Mouse (Mus musculus) right cerebral cortex, adult 2 months (tissue): ENCODE measurements around the gene Gbgt1.
A peak's percentile ranks its signal among the peaks of the same experiment; 100 is the strongest.
"Not testable (repeated sequence)": the region's sequence is repeated elsewhere in the genome, so short reads cannot be mapped to it uniquely, and the experiment has no call there.

Experiments used
- DNase-seq, 2 experiments: peaks; one replicate each; pipeline ENCODE4 v3.0.0; 2021 to 2022; ENCODE audit warnings: low spot score in 2 of 2

The Gbgt1 gene

DNA sequence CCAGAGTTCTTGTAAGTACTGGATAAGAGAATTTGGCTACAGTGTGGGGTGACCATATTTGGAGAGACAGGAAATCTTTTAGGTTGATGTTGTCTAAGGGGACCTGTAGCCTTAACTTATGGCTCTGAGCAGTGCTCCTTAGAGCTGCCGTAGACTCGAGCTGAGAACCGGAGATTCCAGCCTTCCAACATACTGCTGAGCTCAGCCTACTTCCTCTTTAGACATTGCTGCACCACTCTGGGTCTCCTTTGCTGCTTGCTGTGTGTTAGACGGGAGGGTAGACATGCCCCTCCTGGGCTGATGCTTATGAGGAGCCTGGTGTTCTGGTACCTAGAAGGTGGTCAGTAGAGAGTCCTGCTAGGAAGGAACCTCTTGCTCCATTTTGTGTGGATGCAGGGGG is 1.7 kb downstream of the Gbgt1 start:
- no peak for DNase-seq

DNA sequence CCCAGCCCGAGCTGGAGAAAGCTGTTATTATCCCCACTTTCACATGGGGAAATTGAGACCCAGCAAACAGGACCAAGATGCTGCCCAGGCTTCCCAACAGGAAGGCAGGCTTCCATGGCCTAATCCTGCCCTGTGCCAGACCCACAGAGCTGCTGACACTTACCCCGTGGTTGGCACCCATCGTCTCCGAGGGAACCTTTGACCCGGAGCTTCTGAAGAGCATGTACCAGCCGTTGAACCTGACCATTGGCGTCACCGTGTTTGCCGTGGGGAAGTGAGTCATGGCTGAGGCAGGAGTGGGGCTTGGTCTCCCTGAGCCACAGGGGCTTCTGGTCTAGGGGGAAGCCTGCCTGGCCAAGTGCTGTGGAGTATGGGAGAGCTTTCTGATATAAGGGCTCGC is 6.3 kb downstream of the Gbgt1 start:
- no peak for DNase-seq

DNA sequence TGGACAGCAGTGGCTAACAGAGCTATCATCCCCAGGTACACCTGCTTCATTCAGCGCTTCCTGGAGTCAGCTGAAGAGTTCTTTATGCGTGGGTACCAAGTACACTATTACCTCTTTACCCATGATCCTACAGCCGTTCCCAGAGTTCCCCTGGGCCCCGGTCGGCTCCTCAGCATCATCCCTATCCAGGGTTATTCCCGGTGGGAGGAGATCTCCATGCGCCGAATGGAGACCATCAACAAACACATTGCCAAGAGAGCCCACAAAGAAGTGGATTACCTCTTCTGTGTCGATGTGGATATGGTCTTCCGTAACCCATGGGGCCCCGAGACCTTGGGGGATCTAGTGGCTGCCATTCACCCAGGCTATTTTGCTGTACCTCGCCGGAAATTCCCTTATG is 8.0 kb downstream of the Gbgt1 start:
- DNase-seq, result no peak

DNA sequence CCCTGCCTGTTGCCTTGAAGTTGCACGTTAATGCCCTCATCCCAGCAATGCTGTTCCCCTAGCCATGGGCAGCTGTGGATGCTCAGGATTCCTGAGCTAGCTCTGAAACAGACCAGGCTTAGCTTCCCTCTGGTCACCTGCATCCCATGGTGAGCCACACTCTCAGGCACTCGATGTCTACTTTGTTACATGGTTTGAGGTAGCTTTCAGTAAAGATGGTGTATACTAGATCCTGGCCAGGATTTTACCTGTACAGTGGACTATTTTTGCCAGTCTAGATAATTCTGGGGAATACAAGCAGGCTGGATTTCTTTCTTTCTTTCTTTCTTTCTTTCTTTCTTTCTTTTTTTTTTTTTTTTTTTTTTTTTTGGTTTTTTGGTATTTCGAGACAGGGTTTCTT is 9.1 kb downstream of the Gbgt1 start, which contains the start of gene Gm10134:
Gene Gm10134, plus strand, starts transcription at position 301 of the 400 bp plus-strand sequence.
- DNase-seq, result no peak

DNA sequence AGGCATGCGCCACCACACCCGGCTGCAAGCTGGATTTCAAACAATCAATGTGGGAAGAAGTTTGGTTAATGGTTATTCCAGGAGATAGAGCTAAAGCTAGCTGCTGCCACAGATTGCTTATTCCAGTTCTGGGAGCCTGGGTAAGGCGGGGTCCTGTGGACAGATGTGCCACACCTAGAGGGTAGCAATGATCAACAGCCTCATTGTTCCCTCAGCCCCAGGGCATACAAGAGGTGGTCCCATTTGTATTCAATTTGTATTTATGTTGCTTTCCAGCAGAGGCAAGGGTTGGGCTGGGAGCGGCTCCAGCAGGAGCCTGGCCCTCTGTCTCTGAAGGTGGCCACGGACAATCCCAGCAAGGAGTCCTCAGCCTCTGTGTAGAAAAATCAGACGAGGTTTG is 9.6 kb downstream of the Gbgt1 start:
- DNase-seq, result no peak

DNA sequence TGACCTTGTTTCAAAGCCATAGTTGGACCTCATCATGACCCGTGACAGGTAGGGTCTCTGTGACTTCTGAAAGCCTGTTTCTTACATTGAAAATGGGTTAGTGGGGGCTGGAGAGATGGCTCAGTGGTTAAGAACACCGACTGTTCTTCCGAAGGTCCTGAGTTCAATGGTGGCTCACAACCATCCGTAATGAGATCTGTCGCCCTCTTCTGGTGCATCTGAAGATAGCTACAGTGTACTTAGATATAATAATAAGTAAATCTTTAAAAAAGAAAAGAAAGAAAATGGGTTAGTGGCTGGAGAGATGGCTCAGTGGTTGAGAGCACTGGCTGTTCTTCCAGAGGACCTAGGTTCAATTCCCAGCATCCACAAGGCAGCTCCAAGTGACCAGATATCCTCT is 14.9 kb downstream of the Gbgt1 start:
- DNase-seq, result not testable (repeated sequence)

DNA sequence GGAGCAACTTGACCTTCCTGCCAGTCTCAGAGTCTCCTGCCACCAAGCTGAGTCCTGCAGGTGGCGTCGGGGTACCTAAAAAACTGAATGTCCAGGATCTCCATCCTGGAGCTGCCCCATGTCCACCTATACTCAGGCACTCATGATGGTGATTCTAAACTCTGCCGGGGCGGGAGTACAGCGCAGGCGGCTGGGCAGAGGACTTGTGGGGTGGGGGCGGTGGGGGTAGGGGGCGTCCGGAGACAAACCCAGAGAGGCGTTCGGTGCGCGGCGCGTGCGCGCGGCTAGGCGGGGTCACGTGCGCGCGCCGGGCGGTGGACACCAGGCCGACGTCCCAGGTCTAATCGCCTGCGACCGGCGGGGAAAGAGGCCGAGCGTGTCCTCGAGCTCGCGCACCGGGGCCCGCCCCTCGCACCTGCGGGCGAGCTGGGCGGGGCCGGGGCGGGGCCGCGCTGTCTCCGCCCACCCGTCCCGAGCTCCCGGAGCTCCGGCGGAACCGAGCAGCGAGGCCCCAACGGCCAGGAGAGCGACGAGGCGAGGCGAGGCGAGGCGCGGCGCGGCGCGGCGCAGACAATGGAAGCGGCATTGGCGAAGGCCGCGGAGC is 16.2 kb downstream of the Gbgt1 start, which contains the start of gene Ralgds:
Gene Ralgds, plus strand, starts transcription at position 328 of the 604 bp plus-strand sequence.
- peak in 1 of 2 experiments; percentile 37 for DNase-seq

DNA sequence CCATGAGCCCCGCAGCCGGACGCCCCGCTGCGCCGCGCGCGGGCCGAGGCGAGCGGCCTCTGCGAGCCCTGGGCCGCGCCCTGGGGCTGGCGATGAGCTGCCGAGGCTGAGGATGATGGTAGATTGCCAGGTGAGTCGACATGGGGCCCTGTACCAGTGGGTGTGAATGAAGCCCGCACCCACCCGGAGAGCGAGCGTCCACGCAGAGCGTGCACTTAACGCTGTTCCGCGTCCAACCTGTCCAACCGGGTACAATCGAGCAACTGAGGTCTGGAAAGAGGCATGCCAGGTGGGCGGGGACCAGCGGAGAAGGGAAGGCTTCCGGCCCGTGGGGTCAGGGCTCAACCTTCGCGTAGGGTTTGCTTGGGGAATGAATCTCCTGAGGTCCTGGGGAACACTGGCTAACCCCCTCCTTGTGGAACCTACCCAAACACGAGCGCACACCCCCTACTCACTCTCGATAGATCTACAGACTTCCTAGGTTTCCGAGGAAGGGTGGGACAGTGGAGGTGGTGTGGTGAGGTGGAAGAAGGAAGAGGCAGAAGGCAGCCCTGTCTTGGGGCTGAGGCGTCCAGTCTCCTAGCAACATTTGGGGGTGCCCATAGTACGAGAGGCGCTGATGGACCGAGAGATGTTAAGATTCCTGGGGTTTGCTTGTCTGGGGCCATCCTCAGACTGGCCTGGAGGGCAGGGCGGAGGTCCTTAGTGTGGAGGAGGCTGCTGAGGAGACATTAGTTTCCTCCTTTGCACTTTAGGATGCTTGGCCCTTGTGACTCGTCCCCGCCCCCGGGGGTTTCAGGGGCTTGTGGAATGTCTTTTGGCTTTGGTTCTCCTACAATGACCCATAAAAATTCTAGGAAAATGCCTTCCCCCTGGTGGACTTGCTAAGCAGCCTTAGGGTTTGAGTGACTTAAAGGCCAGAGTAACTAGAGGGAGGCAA is 17.0 kb downstream of the Gbgt1 start:
- DNase-seq, result peak; percentile 43 to 44

DNA sequence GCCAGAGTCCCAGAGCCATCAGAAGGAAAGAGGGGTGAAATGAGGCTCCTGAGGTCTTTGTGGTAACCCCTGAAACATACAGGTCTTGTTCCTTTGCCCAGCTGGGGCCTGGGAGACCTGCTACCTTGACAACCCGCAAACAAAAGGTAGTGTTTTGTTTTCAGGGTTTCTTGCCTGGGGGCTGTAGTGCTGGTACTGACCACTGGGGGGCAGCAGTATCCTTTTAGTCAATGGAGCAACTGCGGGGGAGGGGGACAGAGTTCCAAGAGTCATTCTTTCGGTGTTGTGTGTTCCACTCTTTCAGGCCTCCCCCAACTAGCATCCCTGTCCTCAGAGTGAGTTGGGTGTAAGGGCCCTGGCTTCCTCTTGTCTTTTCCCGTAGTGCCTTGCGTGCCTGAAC is 17.8 kb downstream of the Gbgt1 start:
- peak; percentile 92 for DNase-seq

DNA sequence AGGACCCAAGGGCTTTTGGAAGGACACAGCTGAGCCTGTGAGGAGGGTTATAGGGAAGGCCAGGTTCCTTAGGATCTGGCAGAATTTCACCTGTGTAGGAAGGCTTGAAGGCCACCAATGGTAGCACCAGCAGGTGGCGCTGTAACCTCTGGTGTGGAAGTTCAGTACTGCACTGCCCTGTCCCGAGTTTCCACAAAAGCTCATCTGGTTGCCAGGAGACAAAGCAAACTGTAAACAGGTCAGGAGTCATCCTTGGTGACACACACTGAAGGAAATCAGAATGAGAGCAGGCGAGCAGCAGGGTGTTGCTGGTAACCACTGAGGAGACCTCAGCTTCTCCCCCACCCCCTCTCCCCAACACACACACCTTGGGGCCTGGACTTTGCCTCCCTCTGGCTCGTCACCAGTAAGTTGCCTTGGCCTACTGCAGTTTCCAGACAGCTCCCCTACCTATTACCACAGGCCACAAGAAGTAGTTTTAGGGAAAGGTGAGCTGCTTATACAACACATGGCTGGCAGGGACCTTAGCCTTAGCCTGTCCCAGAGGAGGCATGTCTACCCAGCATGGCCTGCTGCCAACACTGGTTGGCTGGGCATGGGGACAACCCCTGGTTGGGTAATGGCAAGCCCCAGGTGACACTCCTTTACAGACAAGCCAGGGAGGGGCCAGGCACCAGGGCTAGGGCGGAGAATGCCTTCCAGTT is 20.7 kb downstream of the Gbgt1 start:
- DNase-seq, result peak; percentile 68 to 69

DNA sequence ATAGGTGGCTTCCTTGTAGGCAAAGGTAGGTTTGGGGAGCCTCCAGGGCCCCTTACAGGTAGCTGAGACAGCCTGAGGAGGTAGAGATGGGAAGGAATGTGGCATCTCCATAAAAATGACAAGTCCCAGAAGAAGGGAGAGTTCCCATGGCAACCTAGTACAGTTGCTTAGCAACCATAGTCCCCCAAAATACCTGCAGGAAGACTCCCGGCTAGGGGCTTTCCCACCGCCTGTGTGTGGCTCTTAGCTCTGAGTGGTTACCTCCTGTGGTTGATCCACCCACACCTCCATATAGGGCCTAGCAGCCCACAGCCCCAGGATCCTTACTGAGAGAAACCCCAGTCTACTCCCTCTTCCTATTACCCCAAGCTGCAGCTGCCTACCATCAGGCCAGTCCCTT is 21.5 kb downstream of the Gbgt1 start:
- peak; percentile 78 to 83 for DNase-seq

DNA sequence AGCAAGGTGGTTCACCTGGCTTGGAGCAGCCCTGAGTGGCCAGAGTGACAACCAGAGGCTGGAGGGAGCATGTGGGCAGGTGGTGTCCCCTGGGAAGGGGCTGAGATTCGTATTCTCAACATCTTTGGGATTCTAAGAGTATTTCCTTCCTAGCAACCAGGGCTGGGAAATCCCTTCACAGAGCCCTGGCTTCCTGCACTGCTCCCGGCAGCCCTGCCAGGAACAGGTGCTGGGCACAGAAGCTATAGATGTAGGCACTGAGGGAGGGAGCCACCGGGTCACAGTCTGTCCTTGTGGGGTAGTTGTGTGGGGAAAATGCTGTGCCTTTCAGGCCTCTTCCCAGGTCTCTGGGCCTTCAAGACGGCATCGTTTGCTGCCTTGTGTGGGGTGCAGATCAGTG is 23.9 kb downstream of the Gbgt1 start:
- no peak for DNase-seq

DNA sequence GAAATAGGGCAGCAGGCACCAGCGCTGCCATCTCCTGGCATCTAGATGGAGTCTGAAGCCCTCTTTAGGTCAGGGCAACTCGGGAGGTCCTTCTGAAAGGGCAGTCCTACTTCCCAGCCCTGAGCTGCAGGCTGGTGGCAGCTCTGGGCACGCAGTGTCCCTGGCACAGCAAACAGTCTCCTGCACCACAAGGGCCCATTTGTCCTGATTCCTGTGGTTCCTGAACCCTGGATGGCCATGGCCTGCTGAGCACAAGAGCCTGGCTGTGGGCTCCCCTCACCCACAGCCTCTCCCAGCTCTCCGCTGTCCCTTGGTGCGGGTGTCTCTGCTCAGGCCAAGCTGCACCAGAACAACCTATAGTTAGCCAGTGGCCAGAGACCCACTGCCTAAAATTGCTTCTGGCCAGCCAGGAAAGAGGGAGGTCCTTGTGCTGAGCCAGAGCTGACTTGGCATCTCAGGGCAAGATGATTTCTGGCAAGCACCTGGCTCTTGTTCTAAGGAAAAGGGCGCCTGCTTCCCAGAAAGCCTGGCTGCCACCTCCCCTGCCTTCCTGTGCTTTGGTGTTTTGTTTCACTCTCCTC is 25.0 kb downstream of the Gbgt1 start:
- peak in 1 of 2 experiments; percentile 68 for DNase-seq

DNA sequence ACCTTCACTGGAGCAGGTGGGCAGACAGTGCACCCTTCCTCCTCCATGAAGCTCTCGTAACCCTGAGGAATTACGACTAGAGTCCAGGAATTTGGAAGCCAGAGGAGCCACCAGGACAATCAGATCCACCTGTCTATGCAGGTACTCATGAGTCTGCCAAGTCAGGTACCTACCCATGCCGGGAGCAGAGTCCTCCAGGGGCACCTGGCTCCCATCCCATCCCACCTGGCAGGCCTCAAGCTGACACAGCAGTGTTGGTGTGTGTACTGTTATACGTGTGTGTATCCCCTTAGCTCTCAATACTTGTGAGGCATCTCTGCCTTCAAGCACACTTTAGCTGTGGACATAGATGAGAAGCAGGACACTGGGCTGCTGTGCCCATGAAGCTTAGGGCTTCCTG is 25.5 kb downstream of the Gbgt1 start:
- no peak for DNase-seq

DNA sequence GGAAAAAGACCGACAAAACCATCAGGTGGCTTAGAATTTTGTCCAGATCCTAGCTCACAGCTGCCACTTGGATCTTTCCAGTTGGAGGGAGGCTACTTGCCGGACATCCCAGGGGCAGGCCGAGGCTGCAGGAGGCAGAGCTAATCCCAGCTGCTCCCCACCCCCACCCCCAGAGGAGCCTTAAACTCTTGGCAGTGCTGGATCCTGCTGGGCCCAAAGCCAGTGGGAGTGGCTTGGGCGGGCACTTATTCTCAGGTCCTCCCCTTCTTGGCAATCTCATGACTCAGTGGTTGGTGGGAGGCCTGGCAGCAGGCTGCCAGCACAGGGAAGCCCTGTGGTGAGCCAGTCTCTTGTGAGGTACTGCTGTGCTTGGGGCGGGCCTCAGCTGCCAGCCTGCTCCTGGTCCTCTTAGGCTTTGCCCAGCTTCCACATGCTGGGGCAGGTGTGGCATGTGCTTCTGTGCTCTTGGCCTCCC is 27.0 kb downstream of the Gbgt1 start:
- DNase-seq, result peak; percentile 87 to 93

DNA sequence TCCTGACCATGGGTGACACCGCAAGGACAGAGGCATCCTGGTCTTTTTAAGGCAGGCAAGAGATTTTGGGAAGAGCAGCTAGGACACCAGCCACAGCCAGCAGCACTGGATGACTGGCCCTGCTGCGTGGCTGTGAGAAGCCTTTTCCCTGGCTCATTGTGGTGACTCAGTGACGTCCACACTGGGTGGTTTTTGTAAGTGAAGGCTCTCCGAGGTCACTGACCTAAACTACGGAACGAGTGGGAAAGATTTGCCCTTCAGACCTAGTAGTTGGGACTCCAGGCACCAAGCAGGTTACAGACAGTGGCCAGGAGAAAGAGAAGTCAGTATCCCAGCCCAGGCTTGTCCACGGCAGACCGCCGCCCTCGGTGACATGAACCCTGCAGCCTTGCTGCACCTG is 27.7 kb downstream of the Gbgt1 start:
- no peak for DNase-seq

DNA sequence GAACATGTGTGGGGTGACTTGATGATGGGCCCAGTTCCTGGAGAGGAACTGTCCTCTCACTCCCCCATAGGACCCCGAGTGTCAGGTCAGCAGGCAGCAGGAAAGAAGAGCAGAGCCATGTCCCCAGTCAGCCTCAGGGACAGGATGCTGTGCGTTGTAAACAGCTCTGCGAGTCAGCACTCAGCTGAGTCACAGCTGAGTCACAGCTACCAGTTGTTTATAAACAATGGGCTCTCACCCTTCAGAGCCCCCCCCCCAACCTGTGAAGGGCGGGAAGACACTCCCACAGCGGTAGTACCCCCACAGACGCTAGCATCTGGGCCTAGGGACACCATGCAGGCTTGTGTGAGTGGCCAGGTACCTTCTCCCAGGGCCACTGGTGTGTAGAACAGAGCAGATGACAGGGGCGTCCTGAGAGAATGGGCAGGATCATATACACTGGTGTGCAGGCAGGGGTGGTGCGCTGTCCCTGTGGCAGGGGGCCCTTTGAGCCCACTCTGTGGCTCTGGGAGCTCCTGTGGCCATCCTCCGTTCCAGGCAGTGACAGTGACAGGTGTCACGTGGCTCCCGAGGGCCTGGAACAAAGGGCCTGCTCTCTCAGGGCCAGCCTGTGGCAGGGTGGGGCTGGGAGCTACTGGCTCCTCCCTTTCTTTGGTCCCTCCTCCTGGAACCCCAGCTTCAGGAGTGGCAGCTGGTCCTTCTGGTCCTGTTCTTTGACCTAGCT is 28.7 kb downstream of the Gbgt1 start:
- peak in 1 of 2 experiments; percentile 44 for DNase-seq

DNA sequence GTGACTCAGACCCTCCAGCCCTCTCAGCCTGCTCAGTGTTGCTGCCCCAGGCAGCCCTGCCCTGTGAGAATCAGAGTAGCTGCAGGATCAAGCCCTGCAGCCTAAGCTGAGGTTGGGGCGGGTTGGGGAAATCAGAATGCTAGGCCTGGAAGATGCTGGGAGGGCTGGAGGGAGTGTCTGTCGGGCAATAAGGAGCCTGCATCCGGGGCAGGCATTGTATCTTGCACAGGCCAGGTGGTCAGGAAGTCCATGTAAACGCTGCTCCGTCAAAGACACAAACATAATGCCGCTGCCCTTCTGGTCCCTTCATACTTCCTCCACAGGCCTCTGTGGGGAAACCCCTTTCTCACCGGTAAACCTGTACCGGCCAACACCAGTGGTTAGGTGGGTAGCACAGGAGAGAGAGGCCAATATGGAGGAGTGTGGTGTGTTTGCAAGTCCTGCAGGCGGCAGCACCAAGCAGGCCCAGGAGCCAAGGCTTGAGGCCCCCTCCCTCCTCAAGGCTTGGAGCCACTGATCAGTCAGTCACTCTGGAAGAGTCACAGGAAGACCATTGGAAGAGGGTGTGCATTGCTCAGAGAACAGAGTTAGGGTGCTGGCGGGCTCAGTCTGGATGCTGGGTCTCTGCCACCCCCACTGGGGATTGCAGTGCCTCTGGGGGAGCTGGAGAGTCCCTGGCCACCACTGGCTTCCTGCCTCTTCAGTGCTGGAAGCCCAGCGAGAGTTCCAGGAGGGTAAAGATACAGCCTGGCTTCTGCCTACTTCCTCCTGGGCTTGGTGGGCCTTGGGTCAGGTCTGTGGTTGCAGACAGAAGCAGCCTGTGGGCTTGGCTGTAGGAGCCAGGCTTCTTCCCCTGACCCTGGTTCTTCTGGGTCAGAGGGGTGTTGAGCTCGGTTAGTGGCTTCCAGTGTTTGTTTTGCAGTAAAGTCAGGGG is 29.5 kb downstream of the Gbgt1 start:
- DNase-seq, result no peak

DNA sequence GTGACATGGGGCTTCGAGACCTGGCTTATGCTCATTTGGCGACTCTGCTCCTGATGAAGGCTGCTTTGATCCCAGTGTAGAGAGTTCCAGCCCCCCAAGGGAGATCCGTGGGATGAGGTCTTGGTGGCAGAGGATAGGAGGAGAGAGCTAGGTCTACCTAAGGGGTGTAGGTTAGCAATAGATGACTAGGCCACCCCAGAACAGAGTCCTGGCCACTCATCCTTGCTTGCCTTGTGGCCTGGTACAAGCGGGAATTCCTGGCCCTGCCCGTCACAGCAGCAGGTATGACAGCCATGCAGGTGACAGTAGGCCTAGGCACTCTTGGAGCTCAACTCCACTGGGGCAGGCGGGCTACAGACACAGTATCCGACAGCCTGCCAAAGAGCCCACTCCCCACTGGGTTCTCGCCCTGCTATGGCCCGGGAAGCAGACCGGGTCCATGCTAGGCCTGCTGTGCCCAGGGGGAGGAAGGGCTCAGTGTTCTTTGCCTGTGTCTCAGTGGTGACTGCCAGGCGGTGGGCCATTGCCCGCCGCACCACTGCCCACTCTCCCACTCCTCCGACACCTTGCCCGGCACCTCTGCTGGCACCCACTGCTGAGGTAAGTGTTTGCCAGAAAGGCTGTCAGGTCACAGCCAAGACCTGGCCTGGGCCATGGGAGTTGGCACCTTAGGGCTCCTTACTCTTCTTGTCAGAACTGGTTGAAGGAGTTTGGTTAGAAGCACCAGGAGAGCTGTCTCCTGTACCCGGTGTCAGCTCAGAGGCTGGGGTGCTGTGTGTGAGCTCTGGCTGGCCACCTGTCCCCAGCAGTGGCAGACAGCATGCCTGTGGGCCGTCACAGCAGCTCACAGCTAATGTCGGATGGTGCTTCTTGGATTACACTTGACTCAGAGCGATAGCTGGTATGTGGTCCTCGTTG is 31.0 kb downstream of the Gbgt1 start:
- DNase-seq, result no peak
